Mouse (Mus musculus) adrenal gland, adult 10 weeks (tissue): ENCODE data around the gene Slc9b1. TPM values are rescaled to one million over a fixed set of nuclear protein-coding genes. Genes with fewer than 3 reads are reported as not detected.

ENCODE experiments used
- polyA plus RNA-seq: library from polyadenylated mRNA; stranded (reverse); fragments of 350-450 nt; fragmentation: Illumina TruSeq; extraction: RNeasy Lipid Tissue Mini Kit (QIAGEN cat#74804); gene quantifications from one replicate; pipeline ENCODE4 v1.2.3, GENCODE M21; 2014; ENCODE audit warnings: low read depth, low replicate concordance

Slc9b1 gene
- polyA plus RNA-seq: not detected

DNA sequence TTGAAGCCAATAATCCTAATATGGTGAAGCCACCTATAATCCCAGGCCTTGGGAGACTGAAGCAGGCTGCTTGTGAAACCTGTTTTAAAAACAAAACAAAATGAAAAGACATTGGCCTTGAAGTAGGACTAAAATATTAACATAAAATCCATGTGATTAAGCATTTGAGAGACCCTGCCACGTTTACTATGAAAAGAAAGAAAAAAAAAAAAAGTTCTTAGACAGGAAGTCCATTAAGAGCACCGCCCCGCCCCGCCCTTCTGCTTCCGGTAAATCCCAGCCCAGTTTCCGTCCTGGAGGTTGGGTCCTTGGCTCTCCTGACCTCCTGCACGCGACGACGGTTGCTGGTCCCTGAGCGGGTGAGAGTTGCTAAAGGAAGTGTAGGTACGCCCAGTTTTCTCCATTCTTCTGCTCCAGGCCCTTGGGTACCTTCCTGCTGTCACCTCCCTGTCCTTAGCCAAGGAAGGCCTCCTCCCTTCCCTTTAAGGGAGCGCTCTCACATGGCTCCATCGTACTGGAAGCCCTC, at the start of gene Slc9b1:
Gene Slc9b1 (plus strand): TSS at position 291 of the 526 bp plus-strand sequence.

DNA sequence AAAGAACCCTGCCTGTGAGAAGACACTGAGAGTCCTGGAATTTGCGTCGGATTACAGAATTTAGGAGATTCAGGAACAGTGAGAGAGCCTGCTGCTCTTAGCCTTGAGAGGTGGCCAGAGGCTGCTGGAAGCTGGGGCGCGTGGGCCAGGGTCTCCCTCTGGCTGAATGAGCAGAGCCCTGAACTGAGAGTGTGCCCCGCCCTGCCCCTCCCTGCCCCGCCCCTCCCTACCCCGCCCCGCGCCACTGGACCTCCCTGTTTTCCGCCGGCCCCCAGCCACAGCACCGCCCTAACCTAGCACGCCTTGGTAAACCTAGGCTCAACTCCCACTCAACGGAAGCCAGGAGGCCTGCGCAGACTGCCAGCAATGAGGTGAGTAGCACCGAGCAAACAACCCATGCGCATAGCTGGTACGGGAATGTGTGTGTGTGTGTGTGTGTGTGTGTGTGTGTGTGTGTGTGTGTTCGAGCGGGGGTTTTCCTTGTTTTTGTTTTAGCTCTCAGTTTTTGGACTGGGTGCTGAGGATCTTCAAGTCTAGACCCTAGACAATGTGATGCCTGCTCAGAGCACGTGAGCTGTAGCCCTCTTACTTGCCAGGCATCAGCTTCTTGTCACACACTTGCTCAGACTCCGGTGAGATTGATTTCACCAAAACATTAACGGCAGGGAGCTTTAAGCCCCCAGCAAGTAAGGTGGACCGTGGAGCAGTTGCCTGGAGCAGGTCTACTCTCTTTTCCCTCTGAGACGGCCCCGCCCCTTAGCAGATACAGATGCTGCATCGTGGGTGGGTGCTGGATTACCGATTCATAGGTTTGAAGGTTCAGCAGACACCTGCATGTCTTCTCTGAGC, 40.2 kb upstream of the Slc9b1 start, which contains the start of gene Slc9b2:
Gene Slc9b2 (plus strand): TSS at position 290 of the 849 bp plus-strand sequence.

DNA sequence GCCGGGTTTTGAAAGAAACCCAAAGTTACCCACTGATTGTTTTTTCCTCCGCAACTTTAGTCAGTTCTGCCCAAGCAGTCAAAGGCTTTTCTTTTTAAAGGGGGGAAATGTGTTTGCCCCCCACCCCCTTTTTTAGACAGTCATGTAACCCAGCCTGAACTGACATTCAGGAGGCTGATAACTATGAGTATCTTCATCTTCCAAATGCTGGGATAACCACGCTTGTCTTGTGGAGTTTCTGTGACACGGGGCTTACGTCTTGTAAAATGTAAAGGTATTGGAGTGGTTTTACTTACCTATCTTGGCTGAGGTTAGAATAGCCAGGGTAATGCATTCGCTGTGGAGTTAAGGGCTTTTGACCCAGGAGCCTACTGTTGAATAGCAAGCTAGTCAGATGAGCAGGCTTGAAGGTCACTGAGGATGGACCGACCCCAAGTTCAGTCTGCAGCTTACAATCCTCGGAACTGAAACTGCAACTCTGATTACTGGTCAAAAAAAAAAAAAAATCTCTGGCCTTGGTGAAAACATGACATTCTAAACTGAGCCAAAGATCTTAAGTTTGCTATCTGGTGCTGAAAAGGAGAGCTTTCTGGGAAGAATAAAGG, 75.9 kb downstream of the Slc9b1 start, which contains the start of gene Cisd2:
Gene Cisd2 (minus strand): TSS at position 318 of the 605 bp plus-strand sequence.

DNA sequence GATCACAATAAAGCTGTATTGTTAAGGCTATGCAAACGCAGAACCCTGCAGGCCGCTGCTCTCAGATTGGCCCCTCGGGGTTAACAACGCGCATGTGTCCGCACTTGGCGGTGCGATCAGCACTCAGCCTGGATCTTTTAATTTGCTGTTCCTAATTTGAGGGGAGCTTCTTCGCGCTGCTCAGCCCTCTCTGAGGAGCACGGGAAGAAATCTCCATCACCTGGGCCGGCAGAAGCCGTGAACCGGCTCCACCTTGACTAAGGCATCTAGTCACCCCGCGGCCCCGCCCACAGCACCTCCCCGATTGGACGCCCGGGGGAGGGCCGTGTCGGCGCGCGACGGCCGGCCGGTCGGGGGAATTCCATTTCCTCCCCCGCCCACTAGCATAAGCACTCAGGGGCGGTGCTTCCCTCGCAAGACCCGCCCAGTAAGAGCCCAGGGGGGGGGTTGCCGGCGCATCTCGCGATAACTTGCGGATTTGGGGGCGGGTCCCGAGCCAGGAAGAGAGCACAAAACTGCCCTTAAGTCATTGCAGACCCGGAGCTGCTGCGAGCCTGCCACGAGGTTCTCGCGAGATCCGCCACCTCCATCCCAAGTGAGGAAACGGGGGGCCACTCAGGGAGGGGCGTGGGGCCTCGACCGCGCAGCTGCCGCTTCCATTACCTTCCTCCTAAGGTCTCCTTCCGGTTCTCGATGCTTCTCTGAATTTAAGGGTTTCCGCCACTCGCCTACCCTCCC, 90.1 kb downstream of the Slc9b1 start, which contains the start of gene Ube2d3:
Gene Ube2d3 (plus strand): TSS at position 392 of the 738 bp plus-strand sequence.

Other genes starting within 250 kb of the Slc9b1 start
- gene Cenpe, start 135.5 kb upstream of the Slc9b1 start, polyA plus RNA-seq: 5.1 TPM
- gene Bdh2, start 66.8 kb upstream of the Slc9b1 start, polyA plus RNA-seq: 0.93 TPM
- gene Slc9b2, start 40.3 kb upstream of the Slc9b1 start, polyA plus RNA-seq: 0.35 TPM
- gene Cisd2, start 75.9 kb downstream of the Slc9b1 start, polyA plus RNA-seq: 109 TPM
- 1,733 TPM for gene Ube2d3, start 90.1 kb downstream of the Slc9b1 start, polyA plus RNA-seq
- gene Manba, start 137.6 kb downstream of the Slc9b1 start, polyA plus RNA-seq: 11.4 TPM